Mouse (Mus musculus): ENCODE results near the gene Fam131b. TPM values are rescaled to one million over a fixed set of nuclear protein-coding genes. Genes with fewer than 3 reads are reported as not detected.
A peak's percentile ranks its signal among the peaks of the same experiment; 100 is the strongest.

The Fam131b gene
- total and polyA plus RNA-seq, 3 experiments = 0.04 to 0.09 (median 0.05) TPM

GRCm38 (mm10) chr6:42309816-42310378 lies 14.5 kb downstream of the Fam131b start:
- H3K9me3 ChIP-seq (replicated peaks; ENCODE audit: low read length) = no peaks in the 10 kb centered on the region
- in situ Hi-C loops (cut with MboI; ENCODE audit: low pct_ligation_motif_present, low pct_unique_long_range_greater_than_20kb, low sequenced_read_pairs) = no loop called here
- no peak overlapping the region for H3K4me2 ChIP-seq (ENCODE audit: insufficient read depth, low read depth, poor library complexity, severe bottlenecking)
- H3K79me2 ChIP-seq (replicated peaks; ENCODE audit: control insufficient read depth, extremely low read depth, insufficient read depth, poor library complexity, severe bottlenecking) = no peaks in the 10 kb centered on the region
- H3K36me3 ChIP-seq (replicated peaks in 1 of 2; ENCODE audit: control insufficient read depth in 1 of 2, insufficient read depth in 1 of 2, low read length in 1 of 2) = no peaks in the 10 kb centered on the region
- TF ChIP-seq RAD21 (IDR thresholded peaks at IDR 0.05; ENCODE audit: low read depth, low read length) (peak; percentile 13), SMC3 (IDR thresholded peaks at IDR 0.05; ENCODE audit: low read depth, low read length) (peak; percentile 16), CTCF (conservative IDR thresholded peaks at IDR 0.05 in 1 of 2, IDR thresholded peaks at IDR 0.05 in 1 of 2; ENCODE audit: low read depth in 2 of 2, low read length in 2 of 2) (peak in 1 of 2 experiments; percentile 46; a peak in 2 of 4 replicates), EP300 (IDR thresholded peaks at IDR 0.05; ENCODE audit: low read length) (no peak), BHLHE40 (IDR thresholded peaks at IDR 0.05; ENCODE audit: low read depth, low read length) (no peak), KAT2A (IDR thresholded peaks at IDR 0.05; ENCODE audit: insufficient replicate concordance, low read length) (no peak)
- peaks cover 0 to 7% of the 10 kb centered on the region in 2 experiments; a peak in 2 of 4 replicates for H3K4me1 ChIP-seq (ENCODE audit: control insufficient read depth in 1 of 2, insufficient read depth in 2 of 2)
- no peak overlapping the region for H3K9ac ChIP-seq (ENCODE audit: insufficient read depth, low read depth)
- no peak overlapping the region for H3K27ac ChIP-seq (ENCODE audit: insufficient read depth, low read depth)
- H3K27me3 ChIP-seq (replicated peaks) = no peaks in the 10 kb centered on the region
- dilution Hi-C loops (cut with MboI; ENCODE audit: extremely low pct_ligation_motif_present, extremely low pct_unique_long_range_greater_than_20kb, low sequenced_read_pairs) = no loop called here
- no peak for DNase-seq (ENCODE audit: extremely low read depth)
- no peak overlapping the region for H3K4me3 ChIP-seq (replicated peaks in 1 of 3; ENCODE audit: low read depth in 2 of 3, low read length in 2 of 3, poor library complexity in 1 of 3)

DNA sequence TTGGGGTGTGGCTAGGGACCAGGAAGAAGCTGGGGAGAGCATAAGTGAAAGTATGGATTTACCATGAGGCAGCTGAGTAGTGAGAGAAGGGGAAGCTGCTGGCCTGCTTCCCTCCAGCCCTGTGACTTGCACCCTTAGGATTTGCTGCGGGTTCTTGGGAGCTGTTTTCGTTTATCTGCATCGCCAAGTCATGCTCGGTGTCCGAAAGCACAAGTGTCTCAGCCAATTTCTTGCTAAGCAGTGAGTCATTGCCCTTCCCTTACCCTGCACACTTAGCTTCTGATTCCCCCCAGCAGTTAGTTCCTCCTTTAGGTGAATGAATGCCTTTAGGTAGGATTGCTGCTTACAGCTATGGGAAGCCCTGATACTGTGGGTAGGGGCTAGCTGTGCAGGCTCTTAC lies 25.1 kb downstream of the Fam131b start:
- Histone ChIP-seq H3K27ac (ENCODE audit: insufficient read depth, low read depth) (no peak overlapping the region), H3K36me3 (replicated peaks in 1 of 2; ENCODE audit: control insufficient read depth in 1 of 2, insufficient read depth in 1 of 2, low read length in 1 of 2) (peaks cover 0 to 2% of the 10 kb centered on the region in 2 experiments), H3K4me2 (ENCODE audit: insufficient read depth, low read depth, poor library complexity, severe bottlenecking) (no peak overlapping the region), H3K79me2 (replicated peaks; ENCODE audit: control insufficient read depth, extremely low read depth, insufficient read depth, poor library complexity, severe bottlenecking) (no peaks in the 10 kb centered on the region), H3K4me3 (replicated peaks in 1 of 3; ENCODE audit: low read depth in 2 of 3, low read length in 2 of 3, poor library complexity in 1 of 3) (no peak overlapping the region), H3K9me3 (replicated peaks; ENCODE audit: low read length) (no peaks in the 10 kb centered on the region), H3K27me3 (replicated peaks) (no peaks in the 10 kb centered on the region), H3K4me1 (ENCODE audit: control insufficient read depth in 1 of 2, insufficient read depth in 2 of 2) (no peaks in the 10 kb centered on the region), H3K9ac (ENCODE audit: insufficient read depth, low read depth) (no peak overlapping the region)
- dilution Hi-C loops (cut with MboI; ENCODE audit: extremely low pct_ligation_motif_present, extremely low pct_unique_long_range_greater_than_20kb, low sequenced_read_pairs) = no loop called here
- in situ Hi-C loops (cut with MboI; ENCODE audit: low pct_ligation_motif_present, low pct_unique_long_range_greater_than_20kb, low sequenced_read_pairs) = no loop called here
- TF ChIP-seq SIN3A (IDR thresholded peaks at IDR 0.05; ENCODE audit: low read length) (no peak), E2F4 (IDR thresholded peaks at IDR 0.05; ENCODE audit: insufficient replicate concordance, low read depth, low read length) (no peak), SMC3 (IDR thresholded peaks at IDR 0.05; ENCODE audit: low read depth, low read length) (no peak), MXI1 (IDR thresholded peaks at IDR 0.05; ENCODE audit: low read depth, low read length) (no peak), USF2 (conservative IDR thresholded peaks at IDR 0.05; ENCODE audit: low read depth, low read length) (no peak), USF1 (IDR thresholded peaks at IDR 0.05; ENCODE audit: low read depth, low read length) (no peak), POLR2AphosphoS2 (IDR thresholded peaks at IDR 0.05; ENCODE audit: low read depth, low read length) (no peak), MAFK (IDR thresholded peaks at IDR 0.05; ENCODE audit: insufficient replicate concordance, low read length) (no peak), RCOR1 (conservative IDR thresholded peaks at IDR 0.05; ENCODE audit: low read depth, low read length) (no peak), ETS1 (conservative IDR thresholded peaks at IDR 0.05; ENCODE audit: low read depth, low read length) (no peak), ZKSCAN1 (IDR thresholded peaks at IDR 0.05; ENCODE audit: borderline replicate concordance, low read depth, low read length) (no peak), IRF4 (IDR thresholded peaks at IDR 0.05; ENCODE audit: low read depth, low read length) (no peak)
- no peak for DNase-seq (ENCODE audit: extremely low read depth)
